Mouse (Mus musculus) mouse embryonic stem cell (cell line): ENCODE data around the gene Cnga3.

Source experiments
- in situ Hi-C, 2 experiments: fragments of 300-500 bp; cut with MboI; formaldehyde crosslinking; loops; 1 replicate in 1 of 2; 3 replicates in 1 of 2; pipeline ENCODE4 v1.14.3; 2019 to 2020; ENCODE audit warnings: low sequenced_read_pairs in 2 of 2, low pct_unique_long_range_greater_than_20kb in 1 of 2, mixed read lengths in 1 of 2; ENCODE audit not compliant: unreplicated experiment in 1 of 2

Cnga3 gene

GRCm38 (mm10) chr1:37214144-37214543 lies at the start of gene Cnga3:
TSS of gene Cnga3 (plus strand) at chr1:37214434.
- in situ Hi-C loops, result no loop called here

DNA sequence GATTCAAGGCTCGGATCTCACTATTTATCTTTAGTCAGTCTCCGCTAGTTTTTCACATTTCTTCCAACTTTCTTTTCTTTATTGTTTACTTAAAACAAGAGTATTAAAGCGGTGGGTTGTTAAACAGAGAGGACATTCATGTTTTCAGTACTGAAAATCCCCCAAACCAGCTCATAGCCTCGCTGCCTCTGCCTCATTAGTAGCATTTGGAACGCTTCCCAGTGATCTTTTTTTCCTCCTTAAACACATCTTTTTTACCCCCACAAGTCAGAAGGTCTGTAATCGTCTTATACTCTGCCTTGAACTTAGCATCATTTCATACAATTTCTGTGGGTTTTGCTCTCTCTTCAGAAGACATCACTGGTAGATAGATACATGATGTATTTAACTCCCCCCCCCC lies 48.2 kb upstream of the Cnga3 start:
- in situ Hi-C loops, result no loop called here

GRCm38 (mm10) chr1:37167918-37168317 lies 46.3 kb upstream of the Cnga3 start:
- in situ Hi-C loops, result no loop called here

- in situ Hi-C loops, result no loop called here
Measured at GRCm38 (mm10) chr1:37177874-37178273, 36.4 kb upstream of the Cnga3 start.

GRCm38 (mm10) chr1:37179852-37180251 lies 34.4 kb upstream of the Cnga3 start:
- in situ Hi-C loops, result no loop called here

DNA sequence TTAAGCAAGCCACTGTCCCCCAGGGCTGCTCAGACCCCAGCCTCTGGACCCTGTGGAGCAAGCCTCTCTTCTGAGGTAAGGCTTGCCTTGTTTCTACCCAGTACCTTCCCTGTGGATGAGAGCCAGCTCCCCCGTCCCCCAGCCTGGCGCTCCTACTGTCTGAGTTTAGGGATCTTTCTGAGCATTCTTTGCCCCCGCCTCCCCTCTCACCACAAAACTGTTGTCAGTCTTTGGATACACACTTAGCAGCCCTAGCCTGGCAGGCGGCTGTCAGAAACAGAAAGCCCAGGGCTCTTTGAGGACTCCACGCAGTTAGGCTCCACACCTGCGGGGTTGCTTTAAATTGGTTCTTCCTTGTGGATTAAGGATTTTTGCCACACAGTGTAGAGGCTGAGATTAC lies 27.2 kb upstream of the Cnga3 start:
- in situ Hi-C loops, result no loop called here

DNA sequence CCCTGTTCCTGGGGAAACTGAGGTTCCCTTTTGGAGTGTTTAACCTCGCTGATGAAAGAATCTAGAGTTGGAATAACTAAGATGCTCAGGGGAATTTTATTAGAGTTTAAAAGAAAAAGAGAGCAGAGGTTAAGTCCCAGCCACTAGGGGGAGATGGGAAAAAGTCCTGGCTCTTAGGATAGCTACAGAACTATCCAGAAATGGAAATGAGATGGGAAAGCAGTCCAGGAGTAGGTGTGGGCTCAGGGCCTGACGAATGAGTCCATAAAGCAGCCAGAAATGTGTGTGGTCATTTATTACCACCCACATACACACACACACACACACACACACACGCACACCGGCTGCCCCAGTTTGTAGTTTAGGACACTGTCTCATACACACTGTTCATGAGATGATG lies 19.6 kb upstream of the Cnga3 start:
- in situ Hi-C loops, result loop anchor here in 1 of 2 experiments (10.0 kb wide), 1 partner anchor 50 kb away; no protein-coding TSS in a partner anchor

DNA sequence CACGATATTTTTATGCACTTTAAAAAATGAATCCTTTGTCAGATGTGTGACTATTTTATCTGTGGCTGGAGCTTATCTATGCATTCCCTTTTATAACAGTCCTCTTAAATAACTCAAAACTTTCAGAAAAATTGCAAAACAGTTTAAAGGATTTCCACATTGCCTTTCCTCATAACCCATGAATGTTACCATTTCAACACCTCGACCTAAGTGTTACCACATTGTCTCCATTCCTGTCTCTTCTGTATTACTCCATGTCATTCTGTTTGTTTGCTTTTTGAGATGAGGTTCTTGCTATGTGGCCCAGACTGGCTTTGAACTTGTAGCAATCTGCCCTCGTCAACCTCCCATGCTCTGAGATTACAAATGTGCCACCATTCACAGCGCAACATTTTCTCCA lies 12.8 kb upstream of the Cnga3 start:
- in situ Hi-C loops, result no loop called here

- in situ Hi-C loops, result no loop called here
Measured at GRCm38 (mm10) chr1:37207743-37208142, 6.5 kb upstream of the Cnga3 start.

GRCm38 (mm10) chr1:37212375-37212774 lies 1.9 kb upstream of the Cnga3 start:
- in situ Hi-C loops, result no loop called here

GRCm38 (mm10) chr1:37218386-37218785 lies 4.2 kb downstream of the Cnga3 start:
- in situ Hi-C loops, result no loop called here

DNA sequence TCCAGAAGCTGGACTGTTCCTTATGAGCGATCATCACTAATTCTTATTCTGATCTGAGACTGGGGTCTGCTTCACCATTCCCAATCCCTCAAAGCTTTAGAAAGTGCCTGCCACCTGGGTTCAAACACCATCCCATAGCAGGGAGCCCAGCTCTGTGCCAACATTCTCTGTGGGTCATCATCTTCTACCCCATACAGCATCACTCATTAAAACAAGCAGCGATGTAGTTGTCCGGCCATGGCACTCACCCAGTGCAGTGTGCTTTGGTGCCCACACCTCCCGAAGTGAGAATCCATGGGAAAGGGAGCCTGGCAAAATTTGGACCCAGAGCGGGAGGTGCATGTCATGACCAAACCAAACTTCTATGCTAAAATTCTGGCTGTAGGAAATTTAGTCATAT lies 5.4 kb downstream of the Cnga3 start:
- in situ Hi-C loops, result no loop called here

GRCm38 (mm10) chr1:37220134-37220907 lies 6.1 kb downstream of the Cnga3 start:
- in situ Hi-C loops, result no loop called here

GRCm38 (mm10) chr1:37222002-37222401 lies 7.8 kb downstream of the Cnga3 start:
- in situ Hi-C loops, result no loop called here

DNA sequence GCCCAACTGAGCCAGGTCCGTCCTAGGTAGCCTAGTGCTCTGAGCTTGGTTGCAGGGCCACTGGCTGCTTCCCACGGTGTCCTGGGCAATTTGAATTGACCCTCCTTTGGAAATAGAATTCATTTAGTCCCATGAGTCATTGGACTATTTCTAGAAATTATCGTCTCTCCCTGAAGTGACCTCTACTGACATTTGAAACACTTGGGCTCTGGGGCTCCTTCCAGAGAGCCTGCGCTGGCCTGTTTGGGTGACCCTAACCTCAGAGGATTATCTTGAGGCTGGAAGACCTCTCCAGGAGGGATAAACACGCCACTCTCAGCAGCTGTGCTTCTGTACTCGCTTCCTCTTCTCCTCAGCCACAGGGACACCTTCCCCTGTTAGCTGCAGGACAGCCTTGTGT lies 16.2 kb downstream of the Cnga3 start:
- in situ Hi-C loops, result no loop called here

- in situ Hi-C loops, result no loop called here
Measured at GRCm38 (mm10) chr1:37231295-37231701, 17.1 kb downstream of the Cnga3 start.

GRCm38 (mm10) chr1:37239045-37239635 lies 24.9 kb downstream of the Cnga3 start:
- in situ Hi-C loops, result no loop called here

DNA sequence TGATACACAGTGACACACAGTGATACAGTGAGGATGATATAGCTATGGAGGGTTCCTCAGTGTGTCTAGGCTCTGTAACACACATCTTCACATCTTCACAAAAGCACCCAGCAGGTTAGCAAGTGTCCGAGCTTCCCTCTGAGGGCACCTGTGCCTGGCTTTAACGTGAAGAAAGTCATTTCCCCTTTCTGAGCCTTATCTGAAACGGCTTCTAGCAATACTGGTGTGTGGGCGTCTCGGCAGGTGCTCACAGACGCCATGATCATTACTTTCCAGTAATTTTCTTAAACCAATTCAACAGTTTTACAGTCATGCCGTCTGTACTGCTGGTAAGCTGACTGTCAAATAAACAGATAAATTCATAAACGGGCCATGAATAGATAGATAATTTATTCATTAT lies 28.0 kb downstream of the Cnga3 start:
- in situ Hi-C loops, result loop anchor here (5.0 to 10.0 kb wide), 2 partner anchors 47 to 460 kb away; no protein-coding TSS in a partner anchor

DNA sequence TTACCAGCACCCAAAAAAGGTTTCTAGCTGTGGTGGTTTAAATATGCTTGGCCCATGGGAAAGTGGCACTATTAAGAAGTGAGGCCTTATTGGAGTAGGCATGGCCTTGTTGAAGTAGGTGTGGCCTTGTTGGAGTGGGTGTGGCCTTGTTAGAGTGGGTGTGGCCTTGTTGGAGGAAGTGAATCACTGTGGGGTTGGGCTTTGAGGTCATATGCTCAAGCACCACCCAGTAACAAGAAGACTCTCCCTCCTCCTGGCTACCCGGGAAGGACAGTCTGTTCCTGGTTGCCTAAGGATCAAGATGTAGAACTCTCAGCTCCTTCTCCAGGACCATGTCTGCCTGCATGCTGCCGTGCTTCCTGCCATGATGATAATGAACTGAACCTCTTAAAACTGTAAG lies 32.2 kb downstream of the Cnga3 start:
- in situ Hi-C loops, result loop anchor here in 1 of 2 experiments (10.0 kb wide), 1 partner anchor 52 kb away; no protein-coding TSS in a partner anchor

DNA sequence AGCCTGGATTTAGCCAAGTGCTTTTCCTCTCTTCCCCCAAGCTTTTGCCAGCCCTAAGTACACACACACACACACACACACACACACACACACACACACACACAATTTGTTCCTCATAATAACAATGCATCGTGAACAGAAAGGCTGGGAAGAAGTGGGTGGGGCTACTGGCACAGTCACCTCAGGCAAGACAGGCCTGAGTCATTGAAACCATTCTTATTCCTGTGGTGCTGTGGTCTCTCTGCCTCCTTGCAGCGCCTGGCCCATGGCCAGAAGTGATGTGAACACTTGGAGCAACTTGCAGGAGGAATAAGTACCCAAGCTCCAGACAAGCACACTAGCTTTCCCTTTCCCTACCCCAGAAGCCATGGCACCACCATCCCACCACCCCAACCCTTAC lies 34.2 kb downstream of the Cnga3 start:
- in situ Hi-C loops, result loop anchor here in 1 of 2 experiments (10.0 kb wide), 1 partner anchor 54 kb away; no protein-coding TSS in a partner anchor
